Mouse (Mus musculus) CD4-positive, CD25-positive, alpha-beta regulatory T cell, adult 2 months (primary cell): Measurements from ENCODE around the gene Cdk5rap2.
A peak's percentile ranks its signal among the peaks of the same experiment; 100 is the strongest.

Source experiments
- DNase-seq: peaks from one replicate; pipeline ENCODE4 v3.0.0-alpha.2; 2012; ENCODE audit warnings: low read depth, low spot score

The Cdk5rap2 gene

DNA sequence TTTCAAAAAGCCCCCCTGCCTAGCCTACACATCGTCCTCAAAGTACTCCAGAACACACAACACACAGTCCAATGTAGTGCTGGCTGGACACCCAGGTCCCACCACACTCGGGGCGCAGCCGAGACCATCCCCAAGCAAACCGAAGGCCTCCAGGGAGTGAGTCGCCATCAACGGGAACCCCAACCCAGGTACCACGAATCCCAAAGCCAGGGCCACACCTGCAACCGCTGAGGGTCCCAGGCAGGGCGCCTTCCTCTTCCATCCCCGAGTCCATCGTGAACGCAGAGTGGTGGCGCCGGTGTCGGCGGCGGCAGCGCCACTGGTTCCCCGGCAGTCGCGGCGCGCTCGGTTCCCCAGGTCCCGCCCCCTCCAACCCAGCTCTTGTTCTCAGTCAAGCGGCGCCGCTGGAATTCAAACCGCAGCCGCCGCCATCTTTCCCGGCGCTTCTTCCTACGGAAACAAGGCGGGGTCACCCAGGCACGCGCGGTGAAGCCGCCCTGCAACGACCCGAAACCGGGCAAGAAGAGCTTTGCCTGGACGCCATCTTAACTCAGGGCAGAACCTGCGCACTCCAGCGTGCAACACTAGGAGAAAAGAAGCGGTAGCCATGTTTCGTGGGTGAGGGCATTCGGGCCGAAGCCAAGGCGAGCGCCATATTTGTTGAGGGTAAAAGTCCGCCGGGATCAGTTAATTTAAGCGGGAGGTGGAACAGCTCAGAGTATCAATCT, at the start of gene Cdk5rap2:
TSS of gene Cdk5rap2 (minus strand) at position 450 of the 728 bp plus-strand sequence.
- DNase-seq, result peak; percentile 97

GRCm38 (mm10) chr4:70452161-70452560, 41.9 kb upstream of the Cdk5rap2 start:
- no peak for DNase-seq

DNA sequence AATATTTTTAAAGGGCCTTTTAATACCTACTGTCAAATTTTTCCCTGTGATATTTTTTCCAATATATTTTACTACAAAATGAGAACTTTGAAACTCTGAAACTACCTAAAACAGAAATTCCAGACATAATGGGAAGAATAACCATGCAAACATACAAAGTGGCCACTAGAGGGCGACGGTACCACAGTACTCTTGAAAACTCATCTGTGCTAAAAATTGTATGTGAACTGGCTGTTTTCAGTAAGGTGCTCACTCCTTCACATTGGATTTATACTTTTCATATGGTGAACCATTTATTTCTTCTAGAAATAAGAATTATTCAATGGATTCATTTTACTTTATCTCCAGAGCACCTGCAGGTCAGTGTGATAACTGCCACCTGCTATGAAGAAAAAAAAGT, 41.5 kb upstream of the Cdk5rap2 start:
- DNase-seq, result peak; percentile 71

DNA sequence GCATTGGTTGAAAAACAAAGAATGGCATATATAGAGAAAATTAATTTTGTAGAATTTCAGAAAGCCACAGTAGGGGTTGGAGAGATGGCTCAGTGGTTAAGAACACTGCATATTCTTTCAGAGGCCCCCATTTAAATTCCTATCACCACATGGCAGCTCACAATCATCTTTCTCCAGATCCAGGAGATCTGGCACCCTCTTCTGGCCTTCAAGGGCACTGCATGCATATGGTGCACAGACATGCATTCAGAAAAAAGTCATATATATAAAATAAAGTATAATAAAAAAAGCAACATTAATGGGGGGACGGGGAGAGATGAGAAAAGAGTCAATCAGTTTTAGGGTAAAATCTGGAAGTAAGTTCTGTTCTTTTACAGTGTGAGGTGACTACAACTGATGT, 39.4 kb upstream of the Cdk5rap2 start:
- peak; percentile 28 for DNase-seq

DNA sequence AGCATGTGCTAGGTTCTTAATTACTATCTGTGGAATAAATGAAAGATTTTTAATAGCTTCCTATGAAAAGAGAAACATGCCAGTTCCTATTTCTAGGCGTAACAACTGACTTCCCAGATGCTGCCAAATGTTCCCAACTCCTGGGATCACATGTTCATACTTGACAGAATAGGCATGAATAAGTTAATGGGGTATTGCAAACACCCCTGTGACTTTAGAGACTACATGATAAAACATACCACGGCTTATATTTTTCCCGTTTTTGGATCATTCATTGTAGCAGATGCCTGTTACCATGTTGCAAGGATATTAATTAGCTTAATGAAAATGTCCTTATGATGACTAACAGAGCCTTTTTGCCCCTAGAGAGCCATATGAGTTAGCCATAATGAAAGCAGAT, 36.5 kb upstream of the Cdk5rap2 start:
- DNase-seq, result no peak

- DNase-seq, result no peak
Measured at GRCm38 (mm10) chr4:70420202-70420601, 10.0 kb upstream of the Cdk5rap2 start.

DNA sequence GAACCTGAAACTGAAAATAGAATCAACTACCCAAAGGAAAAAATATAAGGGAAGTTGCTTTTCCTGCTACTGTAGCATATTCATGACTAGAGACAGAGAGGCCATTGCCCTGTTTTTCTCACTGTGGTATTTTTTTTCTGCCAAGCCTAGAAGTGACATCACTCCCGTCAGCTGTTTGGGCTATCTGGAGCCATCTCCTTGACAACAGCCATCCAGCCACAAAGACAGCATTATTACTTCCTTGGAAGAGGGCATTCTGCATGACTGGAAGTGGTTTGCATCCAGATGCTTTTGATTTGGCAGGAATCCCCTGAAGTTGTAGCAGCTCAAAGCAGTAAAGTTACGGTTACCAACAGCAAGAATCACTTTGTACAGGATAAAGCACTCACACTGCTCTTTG, 1.9 kb upstream of the Cdk5rap2 start:
- DNase-seq, result no peak

DNA sequence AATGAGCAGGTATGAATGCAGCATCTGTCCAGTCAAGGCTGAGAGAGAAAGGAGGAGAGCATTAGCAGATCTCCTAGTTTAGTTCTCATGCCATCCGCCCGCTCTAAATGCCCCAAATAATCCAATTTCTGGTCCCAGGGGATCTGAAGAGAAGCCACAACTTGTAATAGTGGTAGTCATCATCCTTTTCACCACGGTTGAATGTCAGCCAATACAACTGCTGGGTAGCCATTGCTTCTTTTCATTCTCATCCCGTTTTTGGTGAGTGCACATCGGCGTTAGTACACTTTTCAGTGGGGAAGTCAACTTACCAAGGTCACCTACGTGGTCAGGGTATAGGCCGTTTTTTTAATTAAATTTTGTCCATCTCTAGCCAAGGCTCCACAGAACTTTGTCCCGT, 787 bp downstream of the Cdk5rap2 start:
- DNase-seq, result no peak

DNA sequence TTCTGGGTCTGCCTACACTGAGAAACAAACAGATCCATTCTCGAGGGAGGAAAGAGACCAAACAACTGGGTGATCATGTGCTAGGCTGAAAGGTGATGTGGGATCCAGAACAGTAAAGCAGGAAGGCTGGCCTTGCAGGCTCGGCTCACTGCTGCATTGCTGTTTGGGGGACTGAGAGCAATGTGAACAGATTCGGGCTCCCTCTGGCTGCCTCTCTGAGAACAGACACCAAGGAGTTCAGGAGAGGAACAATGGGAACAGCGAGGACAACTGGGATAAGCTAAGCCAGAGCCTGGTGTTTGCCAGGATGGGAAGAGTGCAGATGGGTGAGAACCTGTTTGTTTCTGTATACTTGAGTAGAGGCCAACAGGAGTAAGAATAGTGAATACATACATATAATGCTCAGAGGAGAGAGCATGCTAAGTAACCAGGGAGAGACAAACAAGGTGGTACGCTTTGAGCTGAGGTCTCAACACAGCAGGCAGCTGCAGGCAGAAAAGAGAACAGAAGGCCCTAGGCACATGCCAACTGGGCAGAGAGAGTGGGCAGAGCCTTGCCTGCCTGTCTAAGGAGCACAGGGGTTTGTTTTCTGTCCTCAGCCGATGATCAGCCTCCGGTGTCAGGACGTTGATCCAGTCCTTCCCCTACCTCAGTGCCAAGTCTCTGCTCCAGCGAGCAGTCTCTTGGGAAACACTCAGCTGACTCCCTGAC, 8.0 kb downstream of the Cdk5rap2 start:
- no peak for DNase-seq

- DNase-seq, result no peak
Measured at GRCm38 (mm10) chr4:70399476-70399875, 10.8 kb downstream of the Cdk5rap2 start.

DNA sequence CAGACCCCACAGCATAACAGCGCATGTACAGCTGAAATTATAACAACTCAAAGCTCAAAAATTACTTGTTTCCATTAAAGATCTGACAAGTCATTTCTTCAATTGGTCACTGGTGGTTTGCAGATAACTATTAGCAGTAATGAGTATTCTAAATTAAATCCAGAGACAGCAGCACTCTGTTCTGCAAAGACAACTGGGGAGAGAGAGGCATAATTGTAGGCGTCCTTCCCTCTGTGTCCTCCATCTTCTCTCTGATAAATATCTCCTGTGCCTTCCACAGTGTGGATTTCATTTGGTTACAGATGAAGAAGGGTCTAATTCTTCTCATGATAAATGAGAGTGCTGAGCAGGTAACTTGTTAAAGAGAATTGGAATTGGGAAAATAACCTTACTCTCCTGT, 11.2 kb downstream of the Cdk5rap2 start:
- no peak for DNase-seq

DNA sequence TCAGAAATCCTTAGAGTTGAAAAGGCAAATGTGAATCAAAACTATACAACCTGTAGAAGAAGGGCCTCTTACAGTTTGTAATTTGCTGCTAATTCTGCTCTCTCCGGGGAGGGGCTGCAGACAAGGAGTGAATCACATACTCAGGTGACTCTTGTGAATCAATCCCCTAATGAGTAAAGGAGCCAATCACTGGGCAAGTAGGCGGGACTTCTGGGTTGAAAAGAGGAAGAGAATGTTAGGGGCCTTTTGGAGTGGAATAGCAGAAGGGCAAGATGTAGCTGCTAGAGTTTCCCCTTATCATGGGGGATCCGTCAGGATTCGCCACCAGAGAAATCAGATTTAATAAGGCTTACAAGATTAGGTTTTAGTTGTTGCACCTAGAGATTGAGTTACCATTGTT, 12.2 kb downstream of the Cdk5rap2 start:
- DNase-seq, result no peak

DNA sequence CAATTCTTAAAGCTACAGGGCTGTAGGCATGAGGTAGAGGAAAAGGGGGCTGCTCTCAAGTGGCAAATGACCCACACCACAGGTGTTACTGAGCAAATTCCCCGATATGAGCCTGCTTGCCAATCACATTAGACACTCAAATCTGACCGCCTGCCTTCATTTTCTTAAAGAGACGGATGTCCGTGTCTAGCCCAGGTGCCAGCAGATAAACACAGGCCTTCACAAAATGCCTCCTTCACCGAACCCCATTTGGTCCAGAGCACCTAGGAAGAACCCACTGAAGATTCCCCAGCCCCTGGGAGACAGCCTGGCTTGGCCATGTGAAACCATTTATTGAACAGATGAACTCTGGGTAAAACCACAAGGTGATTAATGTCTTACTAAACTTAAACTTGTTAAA, 13.5 kb downstream of the Cdk5rap2 start:
- DNase-seq, result no peak

DNA sequence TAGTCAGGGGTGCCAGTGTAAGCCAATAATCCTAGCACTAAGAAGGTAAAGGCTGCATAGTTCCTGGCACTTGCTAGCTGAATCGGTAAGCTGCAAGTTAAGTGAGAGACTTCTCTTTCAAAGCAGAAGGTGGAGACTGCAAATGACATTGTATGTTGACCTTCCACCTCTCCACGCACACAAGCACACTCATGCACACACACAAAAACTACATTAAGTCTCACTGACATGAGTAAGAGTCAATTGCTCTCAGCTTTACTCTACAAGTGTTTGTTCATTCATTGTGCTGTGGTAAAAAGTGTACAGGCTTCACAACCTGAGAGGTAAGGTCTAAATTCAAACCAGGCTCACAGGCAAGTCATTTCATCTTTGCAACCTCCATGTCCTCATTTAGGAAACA, 15.5 kb downstream of the Cdk5rap2 start:
- DNase-seq, result no peak

- no peak for DNase-seq
Measured at GRCm38 (mm10) chr4:70391760-70392372, 18.4 kb downstream of the Cdk5rap2 start.

DNA sequence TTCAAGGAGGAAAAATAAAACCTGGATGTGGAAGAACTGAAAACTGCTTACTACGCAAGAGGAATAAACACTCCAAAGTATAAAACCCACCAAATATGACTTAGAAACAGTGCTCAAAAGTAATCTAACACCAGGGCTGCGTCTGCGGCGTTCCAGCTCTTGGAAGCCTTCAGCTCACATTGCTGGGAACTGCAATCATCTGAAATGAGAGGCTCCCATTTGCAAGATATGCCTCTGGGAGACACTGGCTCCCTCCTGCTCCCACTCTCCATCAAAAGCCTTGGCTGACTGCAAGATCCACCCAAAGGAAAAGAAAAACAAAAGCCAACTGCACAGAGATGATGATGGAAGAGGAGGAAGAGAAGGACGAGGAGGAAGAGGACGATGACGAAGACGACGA, 19.2 kb downstream of the Cdk5rap2 start:
- no peak for DNase-seq

DNA sequence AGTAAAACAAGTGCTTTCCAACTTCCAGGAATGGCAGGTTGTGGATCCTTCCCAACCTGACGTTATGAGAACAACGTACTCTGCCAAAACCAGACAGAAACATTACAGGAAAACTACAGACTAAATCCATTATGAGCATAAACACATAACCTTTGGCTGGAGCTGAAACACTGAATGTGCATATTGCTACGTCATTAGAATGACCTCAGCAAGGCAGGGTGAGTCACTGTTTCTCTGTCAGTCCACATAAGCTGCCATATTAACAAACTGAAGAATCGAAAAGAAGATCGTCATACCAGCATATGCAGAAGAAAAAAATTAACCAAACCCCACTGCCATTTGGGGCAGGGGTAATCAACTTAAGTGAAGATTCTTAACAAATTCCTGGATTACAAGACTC, 24.0 kb downstream of the Cdk5rap2 start:
- no peak for DNase-seq

GRCm38 (mm10) chr4:70377359-70377758, 32.9 kb downstream of the Cdk5rap2 start:
- no peak for DNase-seq

GRCm38 (mm10) chr4:70365061-70365858, 45.0 kb downstream of the Cdk5rap2 start:
- DNase-seq, result no peak

DNA sequence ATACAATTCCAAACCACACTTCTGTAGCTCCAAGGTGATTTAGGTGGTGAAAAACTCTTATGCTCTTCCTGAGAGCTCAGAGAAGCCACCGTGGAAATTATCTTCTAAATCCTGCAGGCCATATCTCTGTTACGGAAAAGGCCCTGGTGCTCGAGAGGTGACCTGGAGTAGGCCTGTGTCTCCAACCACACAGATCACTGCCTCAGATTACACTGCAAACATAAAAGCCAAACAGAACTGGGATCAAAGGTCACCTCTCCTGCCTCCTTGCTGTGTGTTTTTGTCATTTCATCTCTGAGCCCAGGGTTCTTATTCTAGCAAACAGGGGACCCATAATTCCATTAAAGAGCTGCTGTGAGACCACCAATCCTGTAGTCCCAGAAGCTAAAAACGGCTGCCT, 48.9 kb downstream of the Cdk5rap2 start:
- DNase-seq, result no peak

DNA sequence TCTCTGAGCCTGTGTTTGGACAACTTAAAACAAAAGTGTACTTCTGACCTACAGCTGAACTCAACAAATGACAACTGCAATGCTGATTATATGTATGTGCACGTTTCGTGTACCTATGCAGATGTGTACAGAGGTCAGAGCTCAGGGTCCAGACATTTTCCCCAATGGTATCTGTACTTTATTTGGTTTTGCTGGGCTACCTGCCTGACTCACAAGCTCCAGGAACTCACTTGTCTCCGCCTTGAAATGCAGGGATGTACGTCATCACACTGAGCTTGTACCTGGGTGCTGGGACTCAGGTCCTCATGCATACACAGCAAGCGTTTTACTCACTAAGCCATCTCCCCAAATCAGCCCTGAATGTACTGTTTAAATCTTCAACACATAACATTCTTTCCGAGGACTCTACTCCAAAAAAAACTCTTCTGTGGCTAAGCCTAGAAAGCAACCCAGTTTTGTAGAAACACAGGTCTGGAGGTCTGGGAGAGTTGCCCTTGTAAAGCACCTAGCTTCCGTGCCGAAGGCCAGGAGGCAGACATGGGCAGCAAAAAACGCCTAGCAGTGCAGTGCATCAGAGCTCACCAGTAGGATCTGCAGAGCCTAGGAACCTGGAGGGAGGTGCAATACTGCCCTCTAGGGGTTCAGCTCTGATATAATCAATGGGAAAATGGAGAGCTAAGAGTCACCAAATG, 54.4 kb downstream of the Cdk5rap2 start:
- peak; percentile 68 for DNase-seq
